Mouse (Mus musculus): Measurements from ENCODE around the gene Pbx1.

DNA sequence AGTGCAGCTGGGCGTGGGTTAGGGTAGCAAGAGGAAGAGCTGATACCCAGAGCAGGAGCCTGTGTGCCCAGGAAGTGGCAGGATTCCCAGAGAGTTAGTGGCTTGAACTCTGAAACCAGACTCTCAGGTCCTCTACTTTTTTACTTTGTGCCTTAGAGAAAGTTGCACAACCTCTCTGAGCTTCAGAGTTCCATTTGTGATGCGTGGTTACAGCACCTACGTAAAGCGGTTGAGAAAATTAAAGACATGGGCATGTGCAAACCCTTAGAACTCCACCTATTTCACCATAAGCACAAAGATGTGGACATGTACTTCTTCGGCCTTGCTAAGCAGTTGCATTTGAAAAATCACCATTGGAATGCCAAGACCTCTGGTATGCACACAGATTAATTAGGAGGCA, 294.2 kb downstream of the Pbx1 start:
- TF ChIP-seq POLR2A (IDR thresholded peaks at IDR 0.05; ENCODE audit: borderline replicate concordance, extremely low read depth, low read depth, low read length), result no peak
- TF ChIP-seq CTCF (IDR thresholded peaks at IDR 0.05; ENCODE audit: insufficient read depth, low read length), result no peak

All from lung, adult 2 months (tissue).